Mouse (Mus musculus) mature B cell (primary cell): ENCODE results near the gene Tas2r139.
"Not testable (repeated sequence)": the region's sequence is repeated elsewhere in the genome, so short reads cannot be mapped to it uniquely, and the experiment has no call there.

Source experiments
- in situ Hi-C: fragments of 300-500 bp; cut with MboI; formaldehyde crosslinking; loops from 2 replicates; pipeline ENCODE4 v1.14.3; 2019

Tas2r139 gene

GRCm38 (mm10) chr6:42140636-42141035 lies at the start of gene Tas2r139:
TSS of gene Tas2r139 (plus strand) at chr6:42140936.
- in situ Hi-C loops, result no loop called here

GRCm38 (mm10) chr6:42151115-42151514 lies 10.4 kb downstream of the Tas2r139 start:
- in situ Hi-C loops, result not testable (repeated sequence)

- in situ Hi-C loops, result no loop called here
Measured at GRCm38 (mm10) chr6:42182462-42182861, 41.7 kb downstream of the Tas2r139 start.

GRCm38 (mm10) chr6:42186230-42186629 lies 45.5 kb downstream of the Tas2r139 start:
- in situ Hi-C loops, result no loop called here
